Mouse (Mus musculus): ENCODE results near the gene Gm20388. TPM values are rescaled to one million over a fixed set of nuclear protein-coding genes. Genes with fewer than 3 reads are reported as not detected.
A peak's percentile ranks its signal among the peaks of the same experiment; 100 is the strongest.

The Gm20388 gene
- polyA plus RNA-seq, 1 experiment, result 59.3 TPM

DNA sequence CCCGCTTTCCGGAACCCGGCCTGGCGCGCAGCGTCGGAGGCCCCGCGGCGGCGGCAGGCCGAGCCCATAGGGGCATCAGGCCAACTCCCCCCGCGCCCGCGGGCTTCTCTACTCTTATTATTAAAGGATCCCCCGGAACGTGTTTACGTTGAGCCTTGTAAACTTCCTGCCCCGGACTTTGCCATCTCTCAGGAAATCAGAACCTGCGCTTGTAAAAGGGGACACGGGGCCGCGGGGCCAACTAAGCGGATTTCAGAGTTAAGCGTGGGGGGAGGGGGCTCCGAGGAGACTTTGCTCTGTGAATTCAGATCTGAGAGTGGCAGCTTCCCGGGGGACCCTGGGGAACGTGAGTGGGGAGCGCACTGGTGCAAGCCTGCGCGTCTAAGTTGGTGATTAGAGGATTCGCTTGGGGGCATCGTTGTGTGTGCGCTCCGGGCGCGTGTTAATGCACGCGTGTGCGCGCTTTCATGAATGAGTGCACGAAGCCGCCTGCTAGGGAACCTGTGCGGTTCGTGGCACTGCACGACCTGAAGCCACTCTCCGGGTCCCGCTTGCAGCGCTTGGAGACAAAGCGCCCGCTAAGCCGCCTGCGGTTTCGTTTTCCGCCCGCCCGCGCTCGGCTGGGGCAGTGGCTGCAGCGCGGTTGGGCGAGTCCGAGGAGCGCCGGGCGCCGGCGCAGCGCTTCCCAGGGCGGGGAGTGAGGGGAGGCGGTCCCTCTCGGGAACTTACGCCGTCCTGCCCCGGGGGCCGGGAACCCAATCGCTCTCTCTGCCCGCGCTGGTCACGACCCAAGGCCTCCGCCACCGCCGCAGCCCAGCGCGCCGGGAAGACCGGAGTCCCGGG, 1172.7 kb downstream of the Gm20388 start:
- TF ChIP-seq CTCF (IDR thresholded peaks at IDR 0.05; ENCODE audit: borderline replicate concordance, extremely low read depth, insufficient read depth, insufficient read length) (no peak), POLR2A (IDR thresholded peaks at IDR 0.05; ENCODE audit: borderline replicate concordance, extremely low read depth, insufficient read depth, insufficient read length, poor library complexity, severe bottlenecking) (no peak)
- DNase-seq (ENCODE audit: low read depth), result peak; percentile 53

DNA sequence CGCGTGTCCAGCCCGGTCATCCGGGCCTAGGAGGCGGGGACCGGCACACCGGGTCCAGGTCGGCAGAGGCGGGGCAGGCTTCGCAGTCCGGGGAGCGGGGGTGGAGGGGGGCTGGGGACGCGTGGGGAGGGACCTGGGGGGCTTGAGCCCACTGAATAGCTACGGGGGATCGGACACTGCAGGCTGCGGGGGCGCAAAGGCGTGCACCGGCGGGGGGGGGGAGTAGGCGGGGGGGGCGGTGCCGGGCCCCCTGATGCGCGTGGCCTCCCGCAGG, 1173.2 kb downstream of the Gm20388 start:
- no peak for DNase-seq (ENCODE audit: low read depth)
- TF ChIP-seq POLR2A (IDR thresholded peaks at IDR 0.05; ENCODE audit: borderline replicate concordance, extremely low read depth, insufficient read depth, insufficient read length, poor library complexity, severe bottlenecking) (no peak), CTCF (IDR thresholded peaks at IDR 0.05; ENCODE audit: borderline replicate concordance, extremely low read depth, insufficient read depth, insufficient read length) (no peak)

DNA sequence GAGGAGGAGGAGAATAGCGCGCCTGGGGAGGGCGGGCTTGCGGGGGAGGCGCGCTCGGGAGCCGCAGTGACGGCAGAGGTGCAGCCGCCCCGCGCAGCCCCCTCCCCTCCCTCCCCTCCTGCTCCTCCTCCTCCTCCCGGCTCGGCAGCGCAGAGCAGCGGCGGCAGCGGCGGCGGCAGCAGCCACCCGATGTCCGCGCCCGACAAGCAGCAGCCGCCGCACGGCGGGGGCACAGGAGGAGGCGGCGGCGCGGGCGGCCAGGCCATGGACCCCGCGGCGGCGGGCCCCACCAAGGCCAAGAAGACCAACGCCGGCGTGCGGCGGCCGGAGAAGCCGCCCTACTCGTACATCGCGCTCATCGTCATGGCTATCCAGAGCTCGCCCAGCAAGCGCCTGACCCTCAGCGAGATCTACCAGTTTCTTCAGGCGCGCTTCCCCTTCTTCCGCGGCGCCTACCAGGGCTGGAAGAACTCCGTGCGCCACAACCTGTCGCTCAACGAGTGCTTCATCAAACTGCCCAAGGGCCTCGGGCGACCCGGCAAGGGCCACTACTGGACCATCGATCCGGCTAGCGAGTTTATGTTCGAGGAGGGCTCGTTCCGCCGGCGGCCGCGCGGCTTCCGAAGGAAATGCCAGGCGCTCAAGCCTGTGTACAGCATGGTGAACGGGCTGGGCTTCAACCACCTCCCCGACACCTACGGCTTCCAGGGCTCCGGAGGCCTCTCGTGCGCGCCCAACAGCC, 1173.7 kb downstream of the Gm20388 start, which contains the start of gene Foxf1:
Gene Foxf1 (plus strand): TSS at position 177 of the 742 bp plus-strand sequence.
- DNase-seq (ENCODE audit: low read depth), result no peak
- no peak for TF ChIP-seq CTCF (IDR thresholded peaks at IDR 0.05; ENCODE audit: borderline replicate concordance, extremely low read depth, insufficient read depth, insufficient read length)
- no peak for TF ChIP-seq POLR2A (IDR thresholded peaks at IDR 0.05; ENCODE audit: borderline replicate concordance, extremely low read depth, insufficient read depth, insufficient read length, poor library complexity, severe bottlenecking)

DNA sequence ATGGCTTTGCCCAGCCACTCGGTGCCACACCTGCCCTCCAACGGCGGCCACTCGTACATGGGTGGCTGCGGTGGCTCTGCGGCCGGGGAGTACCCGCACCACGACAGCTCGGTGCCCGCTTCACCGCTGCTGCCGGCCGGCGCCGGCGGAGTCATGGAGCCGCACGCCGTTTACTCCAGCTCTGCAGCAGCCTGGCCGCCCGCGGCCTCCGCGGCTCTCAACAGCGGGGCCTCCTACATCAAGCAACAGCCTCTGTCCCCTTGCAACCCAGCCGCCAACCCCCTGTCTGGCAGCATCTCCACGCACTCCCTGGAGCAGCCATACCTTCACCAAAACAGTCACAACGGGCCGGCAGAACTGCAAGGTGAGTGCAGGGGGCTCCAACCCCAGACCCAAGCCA, 1174.4 kb downstream of the Gm20388 start:
- TF ChIP-seq CTCF (IDR thresholded peaks at IDR 0.05; ENCODE audit: borderline replicate concordance, extremely low read depth, insufficient read depth, insufficient read length), result no peak
- no peak for TF ChIP-seq POLR2A (IDR thresholded peaks at IDR 0.05; ENCODE audit: borderline replicate concordance, extremely low read depth, insufficient read depth, insufficient read length, poor library complexity, severe bottlenecking)
- DNase-seq (ENCODE audit: low read depth), result no peak

DNA sequence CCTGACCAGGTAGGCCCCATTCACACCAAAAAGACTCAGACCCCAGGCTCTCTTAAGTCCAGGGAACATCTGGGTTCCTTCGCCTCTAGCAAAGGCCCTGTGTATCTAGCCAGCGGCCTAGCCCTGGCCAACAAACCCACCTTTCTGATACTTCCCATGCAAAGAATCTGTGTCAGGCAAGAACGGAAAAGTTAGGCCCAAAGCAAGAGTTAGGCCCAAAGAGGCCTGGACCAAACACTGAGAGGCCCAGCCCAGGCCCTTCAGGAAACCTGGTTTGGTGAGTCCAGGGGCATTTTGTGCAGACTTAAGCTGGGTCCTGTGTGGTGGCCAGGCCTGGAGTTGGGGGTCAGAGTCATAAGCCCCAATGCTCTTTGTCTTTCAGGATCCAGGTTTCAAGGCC, 1174.9 kb downstream of the Gm20388 start:
- no peak for TF ChIP-seq POLR2A (IDR thresholded peaks at IDR 0.05; ENCODE audit: borderline replicate concordance, extremely low read depth, insufficient read depth, insufficient read length, poor library complexity, severe bottlenecking)
- DNase-seq (ENCODE audit: low read depth), result no peak

DNA sequence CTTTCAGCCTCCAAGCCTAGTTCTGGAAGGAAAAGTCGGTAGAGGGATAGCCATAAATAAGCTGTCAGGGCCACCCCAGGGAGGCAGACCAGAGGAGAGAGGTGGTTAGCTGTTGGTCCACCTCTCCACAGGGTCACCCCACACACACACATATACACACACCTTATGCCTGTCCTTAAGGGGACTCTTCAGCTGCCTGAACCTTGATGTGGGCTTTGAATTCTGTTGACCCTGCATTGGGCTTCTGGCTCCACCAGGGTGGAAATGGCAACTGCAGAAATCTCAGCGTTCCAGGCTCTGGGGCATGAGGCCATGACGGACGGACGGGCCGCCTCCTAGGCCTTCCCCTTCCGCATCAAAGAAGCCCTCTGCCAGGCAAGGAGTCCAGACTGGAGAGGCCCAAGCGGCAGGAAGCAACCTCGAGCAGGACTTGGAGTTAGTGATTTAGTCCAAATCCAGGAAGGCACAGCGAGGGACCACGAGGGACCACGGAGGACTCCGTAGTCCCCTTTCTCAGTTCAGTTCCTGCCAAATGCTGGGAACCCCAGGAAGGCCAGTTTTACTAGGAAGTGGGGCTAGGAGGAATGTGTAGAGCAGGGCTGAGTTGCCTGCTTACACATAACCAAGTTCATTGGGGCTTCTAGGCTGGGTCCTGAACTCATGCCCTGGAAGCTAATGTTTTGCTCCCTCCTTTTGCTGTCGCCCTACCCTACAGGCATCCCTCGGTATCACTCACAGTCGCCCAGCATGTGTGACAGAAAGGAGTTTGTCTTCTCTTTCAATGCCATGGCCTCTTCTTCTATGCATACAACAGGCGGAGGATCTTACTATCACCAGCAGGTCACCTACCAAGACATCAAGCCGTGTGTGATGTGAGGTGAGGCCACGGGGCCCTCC, 1175.6 kb downstream of the Gm20388 start:
- DNase-seq (ENCODE audit: low read depth), result no peak
- TF ChIP-seq CTCF (IDR thresholded peaks at IDR 0.05; ENCODE audit: borderline replicate concordance, extremely low read depth, insufficient read depth, insufficient read length), result no peak
- no peak for TF ChIP-seq POLR2A (IDR thresholded peaks at IDR 0.05; ENCODE audit: borderline replicate concordance, extremely low read depth, insufficient read depth, insufficient read length, poor library complexity, severe bottlenecking)

DNA sequence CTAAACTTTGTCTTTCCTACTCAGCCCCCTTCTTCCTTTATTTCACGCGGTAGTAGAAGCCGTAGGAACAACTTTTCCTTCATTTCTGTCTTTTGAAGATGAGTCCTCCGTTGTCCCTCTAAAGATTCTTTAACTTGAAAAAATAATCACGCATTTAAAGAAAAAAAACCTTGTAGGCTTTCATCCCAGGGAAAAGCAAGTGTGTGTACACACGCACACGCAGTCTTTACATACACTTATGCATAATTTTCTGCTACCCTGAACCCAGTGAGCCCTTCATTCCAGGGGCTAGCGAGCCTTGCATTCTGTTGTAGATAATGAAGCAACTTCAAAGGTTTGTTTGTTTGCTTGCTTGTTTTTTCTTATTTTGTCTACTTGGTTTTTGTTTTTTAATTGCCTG, 1177.6 kb downstream of the Gm20388 start:
- no peak for DNase-seq (ENCODE audit: low read depth)
- TF ChIP-seq CTCF (IDR thresholded peaks at IDR 0.05; ENCODE audit: borderline replicate concordance, extremely low read depth, insufficient read depth, insufficient read length), result no peak
- TF ChIP-seq POLR2A (IDR thresholded peaks at IDR 0.05; ENCODE audit: borderline replicate concordance, extremely low read depth, insufficient read depth, insufficient read length, poor library complexity, severe bottlenecking), result no peak

DNA sequence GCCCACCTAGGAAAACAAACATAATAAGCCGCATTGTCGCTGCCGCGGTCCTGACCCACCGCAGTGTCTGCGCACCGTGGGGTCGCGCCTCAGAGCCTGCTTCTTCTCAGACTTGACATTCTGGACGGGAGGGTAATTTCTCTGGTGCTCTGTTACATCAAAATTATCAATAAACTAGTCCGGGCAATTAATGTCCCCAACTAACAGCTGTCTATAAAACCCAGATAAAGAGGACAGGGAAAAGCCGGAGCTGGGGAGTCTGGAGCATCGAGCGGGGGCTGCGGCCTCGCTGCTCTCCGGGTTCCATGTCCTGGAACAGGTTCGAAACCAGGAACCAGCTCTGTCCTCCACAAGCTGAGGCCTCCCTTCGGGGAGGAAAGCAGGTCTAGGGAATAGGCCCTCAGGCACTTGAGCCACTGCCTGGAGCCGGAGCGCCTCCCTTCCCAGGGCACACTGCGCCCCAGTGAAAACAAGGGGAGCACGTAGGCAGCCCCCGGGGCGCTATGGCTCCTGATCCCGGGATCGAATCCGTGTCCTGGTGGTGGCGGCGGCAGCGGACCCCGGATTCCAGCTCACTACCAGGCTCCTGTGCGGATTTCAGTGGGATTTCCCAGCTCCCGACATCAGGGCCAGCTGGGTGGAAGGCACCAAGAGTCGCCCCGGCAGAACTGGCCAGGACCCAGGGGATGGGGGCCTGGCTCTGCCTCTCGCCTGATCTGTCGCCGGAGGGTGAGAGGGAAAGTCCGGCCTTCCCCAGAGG, 1178.4 kb downstream of the Gm20388 start:
- no peak for DNase-seq (ENCODE audit: low read depth)
- TF ChIP-seq CTCF (IDR thresholded peaks at IDR 0.05; ENCODE audit: borderline replicate concordance, extremely low read depth, insufficient read depth, insufficient read length) (no peak), POLR2A (IDR thresholded peaks at IDR 0.05; ENCODE audit: borderline replicate concordance, extremely low read depth, insufficient read depth, insufficient read length, poor library complexity, severe bottlenecking) (no peak)

DNA sequence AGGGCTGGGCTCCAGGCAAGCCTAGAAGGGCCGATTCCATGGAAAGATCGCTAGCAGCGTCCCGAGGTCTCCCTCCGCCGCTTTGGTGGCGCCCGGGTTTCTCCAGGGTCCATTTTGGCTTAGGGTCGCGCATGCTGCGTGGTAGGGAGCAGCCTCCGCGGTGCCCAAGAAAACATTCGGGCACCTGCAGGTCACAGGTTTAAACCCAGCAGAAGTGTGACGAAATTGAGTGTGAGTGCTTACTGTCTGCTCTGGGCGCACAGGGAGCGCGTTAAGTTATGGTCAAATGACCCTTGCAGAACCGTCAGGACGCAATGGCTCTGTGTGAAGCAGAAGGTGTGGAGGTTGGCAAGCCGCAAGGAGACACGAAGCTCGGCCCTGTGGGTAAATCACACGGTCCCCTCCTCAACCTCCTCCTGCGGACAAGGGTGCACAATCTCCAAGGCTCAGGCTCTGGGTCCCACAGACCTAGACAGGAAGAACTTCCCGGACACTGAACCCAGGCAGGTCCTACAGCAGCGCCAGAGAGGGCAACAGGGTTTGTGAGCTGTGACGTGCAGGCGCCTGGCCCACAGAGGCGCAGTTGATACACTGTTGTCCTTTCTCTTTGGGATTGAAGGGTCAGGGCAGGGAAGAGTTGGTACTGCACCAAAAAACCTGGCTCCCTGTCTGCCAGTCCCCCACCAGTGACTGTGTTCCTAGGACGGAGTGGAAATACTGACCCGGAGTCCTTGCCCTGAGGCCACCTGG, 1179.2 kb downstream of the Gm20388 start:
- DNase-seq (ENCODE audit: low read depth), result no peak
- TF ChIP-seq CTCF (IDR thresholded peaks at IDR 0.05; ENCODE audit: borderline replicate concordance, extremely low read depth, insufficient read depth, insufficient read length) (no peak), POLR2A (IDR thresholded peaks at IDR 0.05; ENCODE audit: borderline replicate concordance, extremely low read depth, insufficient read depth, insufficient read length, poor library complexity, severe bottlenecking) (no peak)

DNA sequence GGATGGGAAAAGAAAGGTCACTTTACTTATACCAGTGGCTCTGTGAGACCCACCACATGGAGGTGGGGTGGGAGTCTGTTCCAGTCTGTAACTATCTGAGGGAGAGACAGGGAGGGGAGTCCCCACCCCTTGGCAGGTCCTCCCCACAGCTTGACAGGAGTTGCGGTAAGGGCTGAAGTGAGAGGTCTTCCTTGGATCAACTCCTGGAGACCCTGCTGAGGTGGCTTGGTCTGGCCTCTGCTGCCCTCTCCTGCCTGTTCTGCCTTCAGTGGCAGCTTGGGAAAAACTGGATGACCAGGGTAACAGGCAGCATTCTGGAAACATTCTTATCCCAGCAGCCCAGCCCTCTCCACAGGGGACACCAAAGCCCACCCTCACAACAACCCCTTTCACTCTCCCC, 1180.1 kb downstream of the Gm20388 start:
- DNase-seq (ENCODE audit: low read depth), result no peak
- TF ChIP-seq POLR2A (IDR thresholded peaks at IDR 0.05; ENCODE audit: borderline replicate concordance, extremely low read depth, insufficient read depth, insufficient read length, poor library complexity, severe bottlenecking) (no peak), CTCF (IDR thresholded peaks at IDR 0.05; ENCODE audit: borderline replicate concordance, extremely low read depth, insufficient read depth, insufficient read length) (peak; percentile 45; the same call in 1 of the 2 replicates)

All from brain, embryonic 14.5 days (tissue).